Mouse (Mus musculus) spleen, adult 18-20 months (tissue): ENCODE data around the gene Washc2.
"Not testable (repeated sequence)": the region's sequence is repeated elsewhere in the genome, so short reads cannot be mapped to it uniquely, and the experiment has no call there.

Source experiments
- DNase-seq, 2 experiments: peaks; one replicate each; pipeline ENCODE4 v3.0.0; 2022; ENCODE audit warnings: mixed read lengths in 2 of 2

Gene Washc2

GRCm38 (mm10) chr6:116207729-116208534 lies at the start of gene Washc2:
Gene Washc2 (plus strand): TSS chr6:116208038.
- DNase-seq = peak; percentile 90 to 91

GRCm38 (mm10) chr6:116166383-116166782 lies 41.5 kb upstream of the Washc2 start:
- no peak for DNase-seq

GRCm38 (mm10) chr6:116173511-116174099 lies 34.2 kb upstream of the Washc2 start:
- not testable (repeated sequence) for DNase-seq

GRCm38 (mm10) chr6:116178376-116178775 lies 29.5 kb upstream of the Washc2 start:
- no peak for DNase-seq

- no peak for DNase-seq
Observed at GRCm38 (mm10) chr6:116180731-116181130, 27.1 kb upstream of the Washc2 start.

GRCm38 (mm10) chr6:116183509-116183908 lies 24.3 kb upstream of the Washc2 start:
- no peak for DNase-seq

GRCm38 (mm10) chr6:116186485-116186884 lies 21.4 kb upstream of the Washc2 start:
- no peak for DNase-seq

GRCm38 (mm10) chr6:116189417-116189816 lies 18.4 kb upstream of the Washc2 start:
- no peak for DNase-seq

GRCm38 (mm10) chr6:116192809-116193311 lies 15.0 kb upstream of the Washc2 start:
- no peak for DNase-seq

- peak; percentile 98 to 99 for DNase-seq
Observed at GRCm38 (mm10) chr6:116193394-116194393, 14.1 kb upstream of the Washc2 start, which contains the start of gene Tmcc1. Gene Tmcc1 (minus strand): TSS chr6:116193486.

GRCm38 (mm10) chr6:116195811-116196210 lies 12.0 kb upstream of the Washc2 start:
- no peak for DNase-seq

- peak in 1 of 2 experiments; percentile 19 for DNase-seq
Observed at GRCm38 (mm10) chr6:116198173-116198572, 9.7 kb upstream of the Washc2 start.

- DNase-seq = no peak
Observed at GRCm38 (mm10) chr6:116199682-116200081, 8.2 kb upstream of the Washc2 start.

GRCm38 (mm10) chr6:116227767-116228166 lies 19.9 kb downstream of the Washc2 start:
- no peak for DNase-seq

GRCm38 (mm10) chr6:116228785-116229525 lies 21.1 kb downstream of the Washc2 start:
- DNase-seq = peak; percentile 40 to 67

- DNase-seq = not testable (repeated sequence)
Observed at GRCm38 (mm10) chr6:116234821-116235220, 27.0 kb downstream of the Washc2 start.

- no peak for DNase-seq
Observed at GRCm38 (mm10) chr6:116235336-116235735, 27.5 kb downstream of the Washc2 start.

- DNase-seq = no peak
Observed at GRCm38 (mm10) chr6:116238083-116238482, 30.2 kb downstream of the Washc2 start.

GRCm38 (mm10) chr6:116240371-116240770 lies 32.5 kb downstream of the Washc2 start:
- DNase-seq = no peak

- no peak for DNase-seq
Observed at GRCm38 (mm10) chr6:116259649-116260048, 51.8 kb downstream of the Washc2 start.

GRCm38 (mm10) chr6:116260481-116260880 lies 52.6 kb downstream of the Washc2 start:
- DNase-seq = no peak

- no peak for DNase-seq
Observed at GRCm38 (mm10) chr6:116262824-116263223, 55.0 kb downstream of the Washc2 start.
